16 mouse cellular contexts compared by ENCODE assay signal in genomic region chr15:60617371-60617770, GRCm38 (mm10).
"Had no signal": no experiment of that assay in that cellular context is flagged by ENCODE, and none has a peak within 500 bp of the region (broad histone marks: within the 10 kb centered on the region; RNA-seq: fewer than 3 reads in every experiment).

No protein-coding gene starts in this region.

- DNase-seq: liver; liver, embryonic 13.5 days; liver, postnatal 0 days; midbrain, embryonic 14.5 days; right cerebral cortex, postnatal 14 days; thymus, adult 18-20 months; thymus, postnatal 14 days; thymus, postnatal 36 days had no signal

- ATAC-seq: liver, postnatal 0 days; midbrain, embryonic 16.5 days had no signal

- H3K4me3 ChIP-seq: liver, embryonic 13.5 days; liver, embryonic 15.5 days; midbrain, embryonic 10.5 days; midbrain, embryonic 12.5 days; myocyte; neural tube, embryonic 13.5 days; neural tube, embryonic 15.5 days had no signal

- H3K27ac ChIP-seq: liver, embryonic 13.5 days; liver, embryonic 15.5 days; midbrain, embryonic 10.5 days; midbrain, embryonic 12.5 days; neural tube, embryonic 13.5 days; neural tube, embryonic 15.5 days had no signal

- H3K36me3 ChIP-seq: liver, embryonic 13.5 days; liver, embryonic 15.5 days; midbrain, embryonic 10.5 days; midbrain, embryonic 12.5 days; neural tube, embryonic 13.5 days; neural tube, embryonic 15.5 days had no signal

- H3K9ac ChIP-seq: liver, embryonic 13.5 days; liver, embryonic 15.5 days; liver, postnatal 0 days; midbrain, embryonic 12.5 days; neural tube, embryonic 13.5 days; neural tube, embryonic 15.5 days had no signal

- H3K9me3 ChIP-seq: liver, embryonic 13.5 days; liver, embryonic 15.5 days; midbrain, embryonic 10.5 days; midbrain, embryonic 12.5 days; neural tube, embryonic 13.5 days; neural tube, embryonic 15.5 days had no signal

- H3K27me3 ChIP-seq: liver, embryonic 13.5 days; liver, embryonic 15.5 days; midbrain, embryonic 12.5 days; neural tube, embryonic 13.5 days; neural tube, embryonic 15.5 days had no signal

- H3K4me2 ChIP-seq: liver, embryonic 11.5 days; liver, embryonic 13.5 days; liver, embryonic 15.5 days; midbrain, embryonic 12.5 days; neural tube, embryonic 13.5 days; neural tube, embryonic 15.5 days had no signal

- H3K4me1 ChIP-seq: liver, embryonic 13.5 days; liver, embryonic 15.5 days; midbrain, embryonic 10.5 days; midbrain, embryonic 12.5 days; neural tube, embryonic 13.5 days; neural tube, embryonic 15.5 days had no signal
